Mouse (Mus musculus) urinary bladder, postnatal 4 days (tissue): Measurements from ENCODE around the gene Il18rap.
A peak's percentile ranks its signal among the peaks of the same experiment; 100 is the strongest.

Experiments used
- DNase-seq, 2 experiments: peaks; one replicate each; pipeline ENCODE4 v3.0.0; 2021 to 2022; ENCODE audit warnings: low spot score in 2 of 2

The Il18rap gene

GRCm38 (mm10) chr1:40514851-40515585 lies at the start of gene Il18rap:
TSS of gene Il18rap (plus strand) at chr1:40515362.
- no peak for DNase-seq

- peak in 1 of 2 experiments; percentile 22 for DNase-seq
These were observed 49.4 kb upstream of the Il18rap start, which contains the start of gene Il18r1 for GRCm38 (mm10) chr1:40465477-40466430. TSS of gene Il18r1 (plus strand) at chr1:40465552.

GRCm38 (mm10) chr1:40467306-40467705 lies 47.9 kb upstream of the Il18rap start:
- no peak for DNase-seq

GRCm38 (mm10) chr1:40468805-40469204 lies 46.4 kb upstream of the Il18rap start:
- no peak for DNase-seq

GRCm38 (mm10) chr1:40469900-40470299 lies 45.3 kb upstream of the Il18rap start:
- no peak for DNase-seq

- DNase-seq, result no peak
These were observed 42.8 kb upstream of the Il18rap start for GRCm38 (mm10) chr1:40472401-40472800.

- no peak for DNase-seq
These were observed 41.5 kb upstream of the Il18rap start for GRCm38 (mm10) chr1:40473640-40474039.

- DNase-seq, result no peak
These were observed 40.8 kb upstream of the Il18rap start for GRCm38 (mm10) chr1:40474336-40474735.

- no peak for DNase-seq
These were observed 39.5 kb upstream of the Il18rap start for GRCm38 (mm10) chr1:40475697-40476096.

GRCm38 (mm10) chr1:40476756-40477155 lies 38.4 kb upstream of the Il18rap start:
- no peak for DNase-seq

GRCm38 (mm10) chr1:40479505-40479923 lies 35.6 kb upstream of the Il18rap start:
- DNase-seq, result no peak

- no peak for DNase-seq
These were observed 20.6 kb upstream of the Il18rap start for GRCm38 (mm10) chr1:40494594-40494993.

- no peak for DNase-seq
These were observed 15.5 kb upstream of the Il18rap start for GRCm38 (mm10) chr1:40499708-40500107.

- no peak for DNase-seq
These were observed 14.0 kb upstream of the Il18rap start for GRCm38 (mm10) chr1:40501126-40501525.

GRCm38 (mm10) chr1:40501546-40502398 lies 13.4 kb upstream of the Il18rap start:
- DNase-seq, result no peak

- DNase-seq, result no peak
These were observed 10.6 kb upstream of the Il18rap start for GRCm38 (mm10) chr1:40504548-40504947.

- no peak for DNase-seq
These were observed 1.2 kb downstream of the Il18rap start for GRCm38 (mm10) chr1:40516364-40516763.

GRCm38 (mm10) chr1:40522918-40523317 lies 7.8 kb downstream of the Il18rap start:
- DNase-seq, result no peak

- DNase-seq, result no peak
These were observed 9.0 kb downstream of the Il18rap start for GRCm38 (mm10) chr1:40523971-40524722.

- no peak for DNase-seq
These were observed 14.1 kb downstream of the Il18rap start for GRCm38 (mm10) chr1:40529287-40529686.

GRCm38 (mm10) chr1:40537577-40537976 lies 22.4 kb downstream of the Il18rap start:
- no peak for DNase-seq
